Mouse (Mus musculus) bone marrow, adult 2 months (tissue): ENCODE data around the gene Gbe1. TPM values are rescaled to one million over a fixed set of nuclear protein-coding genes. Genes with fewer than 3 reads are reported as not detected.

Experiments used
- H3K27ac ChIP-seq: fragments of 200-500 bp; 2 replicates; pipeline ENCODE4 v1.5.1; 2012; ENCODE audit warnings: low read depth, mild to moderate bottlenecking, control low read depth, inconsistent platforms, low read length; ENCODE audit not compliant: control insufficient read depth, poor library complexity, insufficient read depth
- H3K4me1 ChIP-seq: fragments of 200-500 bp; 2 replicates; pipeline ENCODE4 v1.6.1; 2011; ENCODE audit warnings: low read length; ENCODE audit not compliant: control insufficient read depth, insufficient read depth
- H3K4me3 ChIP-seq: fragments of 200-500 bp; replicated peaks from 2 replicates; pipeline ENCODE3; 2011; ENCODE audit warnings: mild to moderate bottlenecking, low read depth, low read length, control low read depth; ENCODE audit not compliant: control insufficient read depth
- CTCF ChIP-seq: fragments of 200-500 bp; IDR thresholded peaks from 2 replicates; pipeline ENCODE4 v1.5.1; 2011; ENCODE audit warnings: low read length, control low read depth; ENCODE audit not compliant: control insufficient read depth, insufficient read depth
- POLR2A ChIP-seq: fragments of 200-500 bp; IDR thresholded peaks from 2 replicates; pipeline ENCODE4 v1.6.1; 2011; ENCODE audit warnings: low read depth, mild to moderate bottlenecking, control low read depth, low read length, borderline replicate concordance; ENCODE audit not compliant: control insufficient read depth
- WGBS: fragments of 180-500 bp; shearing (Covaris S2); methylation state at CpG from one replicate; pipeline ENCODE4 v1.1.7; 2018; 5-methylcytosine and 5-hydroxymethylcytosine counted together
- polyA plus RNA-seq: library from polyadenylated mRNA; stranded (reverse); fragments of >200 nt; gene quantifications from 2 replicates; pipeline ENCODE4 v1.2.4, GENCODE M21; 2011; ENCODE audit warnings: low replicate concordance; ENCODE audit not compliant: missing spikeins, insufficient read depth, insufficient read length

Gbe1 gene
- polyA plus RNA-seq, 1 experiment, result 3.9 TPM

- Histone ChIP-seq H3K4me3 (no peak overlapping the region), H3K27ac (no peak overlapping the region), H3K4me1 (no peaks in the 10 kb centered on the region)
- 86% methylated on average over 2 of the region's 2 CpGs for WGBS
- TF ChIP-seq CTCF, result no peak
- TF ChIP-seq POLR2A, result no peak
These were observed 67.3 kb downstream of the Gbe1 start for GRCm38 (mm10) chr16:70381045-70381444.

DNA sequence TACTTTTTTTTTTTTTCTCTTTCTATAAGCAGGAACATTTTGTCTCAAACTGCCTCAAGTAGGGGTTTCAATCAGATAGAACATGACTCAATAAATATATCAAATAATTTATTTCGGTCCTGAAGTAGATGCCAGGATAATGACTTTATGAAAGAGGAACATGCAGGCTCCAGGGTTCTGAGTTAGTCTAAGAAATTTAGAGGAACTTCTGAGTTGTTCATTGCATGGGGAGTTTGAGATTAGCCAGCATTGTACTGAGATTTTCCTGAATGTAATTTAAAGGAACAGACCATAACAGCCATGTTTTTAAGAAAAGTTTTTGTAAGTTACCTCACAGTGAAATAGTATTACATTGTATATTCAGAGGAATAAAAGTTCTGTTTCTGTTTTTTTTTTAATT, 71.7 kb downstream of the Gbe1 start:
- no peak overlapping the region for H3K4me3 ChIP-seq
- WGBS, result 38% methylated on average over 1 of the region's 1 CpGs
- TF ChIP-seq CTCF (no peak), POLR2A (no peak)
- H3K4me1 ChIP-seq, result no peaks in the 10 kb centered on the region
- no peak overlapping the region for H3K27ac ChIP-seq

DNA sequence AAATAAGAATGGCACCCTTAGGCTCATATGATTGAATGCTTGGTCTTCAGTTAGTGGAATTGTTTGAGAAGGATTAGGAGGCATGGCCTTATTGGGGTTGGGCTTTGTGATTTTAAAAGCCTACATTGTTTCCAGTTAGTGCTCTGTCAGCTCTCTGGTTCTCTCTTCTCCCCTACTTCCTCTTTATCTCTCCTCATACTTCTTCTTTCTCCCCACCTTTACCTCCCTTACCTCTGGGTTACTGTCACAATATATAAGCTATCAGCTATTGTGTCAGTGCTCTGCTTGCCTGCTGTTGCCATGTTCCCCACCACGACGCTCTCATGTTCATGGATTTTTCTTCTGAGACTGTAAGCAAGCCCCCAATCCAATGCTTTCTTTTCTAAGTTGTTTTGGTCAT, 73.6 kb downstream of the Gbe1 start:
- TF ChIP-seq CTCF (no peak), POLR2A (no peak)
- 82% methylated on average over 2 of the region's 2 CpGs for WGBS
- Histone ChIP-seq H3K4me1 (no peaks in the 10 kb centered on the region), H3K27ac (no peak overlapping the region), H3K4me3 (no peak overlapping the region)

GRCm38 (mm10) chr16:70395276-70395675, 81.5 kb downstream of the Gbe1 start:
- no peak overlapping the region for H3K27ac ChIP-seq
- TF ChIP-seq CTCF (no peak), POLR2A (no peak)
- no peak overlapping the region for H3K4me3 ChIP-seq
- H3K4me1 ChIP-seq, result no peaks in the 10 kb centered on the region; the same call in 1 of the 2 replicates
- WGBS, result 63% methylated on average over 3 of the region's 3 CpGs

DNA sequence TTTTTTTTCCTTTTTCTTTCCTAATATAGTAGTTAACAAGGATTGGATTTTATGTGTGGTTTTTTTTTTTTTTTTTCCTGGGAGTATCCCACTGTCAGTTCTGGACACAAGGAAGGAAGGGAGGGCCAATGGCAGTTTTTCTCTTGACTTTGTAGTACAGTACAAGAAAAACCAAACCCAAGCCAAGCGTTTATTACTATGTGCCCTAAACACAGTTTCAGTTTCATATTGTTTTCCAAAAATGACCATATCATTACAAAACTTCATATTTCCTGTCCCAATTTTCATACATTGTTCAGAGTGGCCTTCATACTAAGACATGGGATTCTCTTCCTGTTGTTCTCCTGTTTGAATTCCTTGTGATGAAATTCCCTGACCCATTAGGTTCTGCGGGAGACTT, 94.0 kb downstream of the Gbe1 start:
- Histone ChIP-seq H3K4me1 (no peaks in the 10 kb centered on the region), H3K4me3 (no peak overlapping the region), H3K27ac (no peak overlapping the region)
- WGBS, result 56% methylated on average over 2 of the region's 2 CpGs
- TF ChIP-seq POLR2A, result no peak
- no peak for TF ChIP-seq CTCF

GRCm38 (mm10) chr16:70421077-70421476, 107.3 kb downstream of the Gbe1 start:
- H3K27ac ChIP-seq, result no peak overlapping the region
- 68% methylated on average over 3 of the region's 3 CpGs for WGBS
- no peaks in the 10 kb centered on the region for H3K4me1 ChIP-seq
- no peak overlapping the region for H3K4me3 ChIP-seq
- TF ChIP-seq POLR2A, result no peak
- no peak for TF ChIP-seq CTCF

DNA sequence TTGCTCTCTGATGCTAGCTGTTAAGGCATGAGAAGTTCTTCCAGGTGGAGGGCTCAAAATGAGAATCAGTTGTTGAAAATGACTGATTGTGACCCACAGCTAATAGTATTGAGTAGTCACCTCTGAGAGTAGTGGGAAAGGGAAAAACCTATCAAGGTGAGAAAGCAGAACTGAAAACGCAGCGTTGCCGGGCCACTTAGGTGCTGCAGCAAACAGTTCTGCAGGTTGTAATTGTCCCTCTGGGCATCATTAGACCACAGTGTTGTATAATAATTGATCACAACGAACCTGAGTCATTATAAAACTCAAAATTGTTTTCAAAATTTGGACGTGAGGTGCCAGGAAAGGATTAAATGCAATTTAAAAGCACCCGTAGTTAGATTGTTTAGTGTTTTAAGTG, 135.8 kb downstream of the Gbe1 start:
- no peak for TF ChIP-seq POLR2A
- TF ChIP-seq CTCF, result no peak
- 73% methylated on average over 6 of the region's 6 CpGs for WGBS

GRCm38 (mm10) chr16:70475583-70475982, 161.8 kb downstream of the Gbe1 start:
- Histone ChIP-seq H3K4me1 (no peaks in the 10 kb centered on the region), H3K27ac (no peak overlapping the region), H3K4me3 (no peak overlapping the region)
- TF ChIP-seq POLR2A, result no peak
- 60% methylated on average over 1 of the region's 3 CpGs for WGBS

More for the DNA sequence above, 135.8 kb downstream of the Gbe1 start:
- H3K4me3 ChIP-seq, result no peak overlapping the region
- no peaks in the 10 kb centered on the region for H3K4me1 ChIP-seq
- H3K27ac ChIP-seq, result no peak overlapping the region

GRCm38 (mm10) chr16:70476161-70476560, 162.4 kb downstream of the Gbe1 start:
- H3K27ac ChIP-seq, result no peak overlapping the region
- no peak overlapping the region for H3K4me3 ChIP-seq
- 80% methylated on average over 4 of the region's 4 CpGs for WGBS
- TF ChIP-seq CTCF (no peak), POLR2A (no peak)
- H3K4me1 ChIP-seq, result no peaks in the 10 kb centered on the region
